Mouse (Mus musculus) hindbrain, embryonic 13.5 days (tissue): Measurements from ENCODE around the gene Sbsn. TPM values are rescaled to one million over a fixed set of nuclear protein-coding genes. Genes with fewer than 3 reads are reported as not detected.

Experiments used
- ATAC-seq: fragments of 200-750 bp; cut with Nextera tagmentation; 2 replicates; pipeline ENCODE4 v1.8.0; 2017; ENCODE audit warnings: moderate TSS enrichment; ENCODE audit not compliant: low FRiP score
- H3K27ac ChIP-seq: fragments of 300-500 bp; sonication (generic); 2 replicates; pipeline ENCODE4 v1.5.1; 2015; ENCODE audit warnings: inconsistent platforms, mild to moderate bottlenecking, moderate library complexity
- H3K27me3 ChIP-seq: fragments of 300-500 bp; sonication (generic); 2 replicates; pipeline ENCODE4 v1.6.1; 2015; ENCODE audit warnings: mild to moderate bottlenecking, inconsistent platforms
- H3K36me3 ChIP-seq: fragments of 300-500 bp; sonication (generic); 2 replicates; pipeline ENCODE4 v1.6.1; 2015; ENCODE audit warnings: mild to moderate bottlenecking, inconsistent platforms
- H3K4me1 ChIP-seq: fragments of 300-500 bp; sonication (generic); replicated peaks from 2 replicates; pipeline ENCODE4 v1.6.1; 2015; ENCODE audit warnings: inconsistent platforms
- H3K4me2 ChIP-seq: fragments of 300-500 bp; sonication (generic); 2 replicates; pipeline ENCODE4 v1.6.1; 2015; ENCODE audit warnings: inconsistent platforms, mild to moderate bottlenecking, moderate library complexity
- H3K4me3 ChIP-seq: fragments of 300-500 bp; sonication (generic); 2 replicates; pipeline ENCODE4 v1.5.1; 2015; ENCODE audit warnings: mild to moderate bottlenecking, inconsistent platforms
- H3K9ac ChIP-seq: fragments of 300-500 bp; sonication (generic); 2 replicates; pipeline ENCODE4 v1.6.1; 2015; ENCODE audit warnings: mild to moderate bottlenecking, inconsistent platforms
- H3K9me3 ChIP-seq: fragments of 300-500 bp; sonication (generic); 2 replicates; pipeline ENCODE4 v1.6.1; 2016; ENCODE audit warnings: inconsistent platforms
- WGBS: fragments of 180-500 bp; shearing (Covaris S2); methylation state at CpG from one replicate; pipeline ENCODE4 v1.1.7; 2015; 5-methylcytosine and 5-hydroxymethylcytosine counted together
- polyA plus RNA-seq: library from polyadenylated mRNA; unstranded; fragments of >200 nt; fragmentation: Nextera tagmentation; extraction: Ambion mirVana; gene quantifications from 2 replicates; pipeline ENCODE4 v1.2.1, GENCODE M21; 2015

The Sbsn gene
- polyA plus RNA-seq, 1 experiment from 2014 or later, result 1.7 TPM

DNA sequence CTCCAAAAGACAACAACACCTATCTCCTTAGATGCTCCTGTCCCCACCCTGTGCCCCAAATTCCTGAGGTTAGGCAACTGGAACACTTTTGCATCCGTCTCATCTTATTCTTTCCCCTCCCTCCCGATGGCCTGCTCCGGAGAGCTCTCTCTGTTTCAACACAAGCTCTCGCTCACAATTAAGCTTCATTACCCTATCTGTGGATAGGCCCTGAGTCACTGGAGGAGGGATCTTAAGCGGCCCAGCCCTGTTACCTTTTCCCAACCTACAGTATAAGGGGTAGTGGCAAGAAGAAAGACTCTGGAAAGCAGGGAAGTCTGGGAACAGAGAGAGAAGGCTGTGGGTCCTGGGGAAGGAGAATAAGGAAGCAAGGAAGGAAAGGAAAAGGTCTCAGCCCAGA, 12.2 kb downstream of the Sbsn start, which contains the start of gene Dmkn:
Dmkn (plus strand) TSS at position 301 of the 400 bp plus-strand sequence.
- Histone ChIP-seq H3K4me1 (0 out of 2 replicates have a peak, but pooled peaks cover 5% of the 10 kb centered on the region), H3K27ac (no peak within 1 kb of the TSS), H3K4me3 (no peak within 1 kb of the TSS), H3K36me3 (no peaks in the 10 kb centered on the region), H3K9ac (no peak within 1 kb of the TSS), H3K4me2 (no peak within 1 kb of the TSS), H3K27me3 (0 out of 2 replicates have a peak, but pooled peaks cover 9% of the 10 kb centered on the region), H3K9me3 (no peaks in the 10 kb centered on the region)
- ATAC-seq, result no peak
- 38% methylated on average over 5 of the region's 5 CpGs for WGBS

DNA sequence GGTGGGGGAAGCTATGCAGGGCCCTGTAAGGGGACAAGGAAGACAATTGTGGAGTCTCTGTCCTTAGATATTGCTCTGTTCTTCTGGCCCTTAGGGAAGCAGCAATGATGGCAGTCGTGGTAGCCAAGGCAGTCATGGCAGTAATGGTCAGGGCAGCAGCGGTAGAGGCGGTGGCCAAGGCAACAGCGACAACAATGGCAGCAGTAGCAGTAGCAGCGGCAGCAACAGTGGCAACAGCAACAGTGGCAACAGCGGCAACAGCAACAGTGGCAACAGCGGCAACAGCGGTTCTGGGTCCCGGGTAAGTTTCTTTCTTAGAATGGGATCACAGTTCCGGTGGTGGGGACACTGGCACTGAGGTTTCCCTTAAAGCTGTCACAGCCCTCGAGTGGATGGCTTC, 13.9 kb downstream of the Sbsn start:
- Histone ChIP-seq H3K4me3 (0 out of 2 replicates have a peak overlapping the region, but pooled peaks have one; percentile 11), H3K4me2 (peak overlapping the region; percentile 29), H3K9me3 (no peaks in the 10 kb centered on the region), H3K4me1 (0 out of 2 replicates have a peak, but pooled peaks cover 5% of the 10 kb centered on the region), H3K36me3 (no peaks in the 10 kb centered on the region), H3K9ac (no peak overlapping the region), H3K27ac (no peak overlapping the region), H3K27me3 (0 out of 2 replicates have a peak, but pooled peaks cover 9% of the 10 kb centered on the region)
- ATAC-seq, result no peak
- 56% methylated on average over 11 of the region's 11 CpGs for WGBS

DNA sequence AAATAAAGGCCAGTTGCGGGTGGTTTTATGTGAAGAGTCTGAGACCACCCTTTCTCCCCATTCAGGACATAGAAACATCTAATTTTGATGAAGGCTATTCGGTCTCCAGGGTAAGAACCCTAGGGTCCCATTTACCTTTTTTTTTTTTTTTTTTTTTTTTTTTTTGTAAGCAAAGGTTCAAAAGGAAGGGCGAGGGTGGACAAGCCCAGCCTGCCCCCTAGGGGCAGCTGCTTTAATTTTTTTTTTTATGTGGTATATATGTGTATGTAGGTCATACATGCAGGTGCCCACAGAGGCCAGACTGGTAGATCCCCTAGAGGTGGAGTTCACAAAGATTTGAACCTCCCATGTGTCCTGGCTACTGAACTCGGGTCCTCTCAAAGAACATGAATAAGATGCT, 15.1 kb downstream of the Sbsn start:
- Histone ChIP-seq H3K4me3 (no peak overlapping the region), H3K27ac (no peak overlapping the region), H3K36me3 (no peaks in the 10 kb centered on the region), H3K27me3 (0 out of 2 replicates have a peak, but pooled peaks cover 9% of the 10 kb centered on the region), H3K4me1 (0 out of 2 replicates have a peak, but pooled peaks cover 5% of the 10 kb centered on the region), H3K9ac (no peak overlapping the region), H3K9me3 (no peaks in the 10 kb centered on the region), H3K4me2 (no peak overlapping the region)
- ATAC-seq, result no peak
- 89% methylated on average over 4 of the region's 4 CpGs for WGBS

DNA sequence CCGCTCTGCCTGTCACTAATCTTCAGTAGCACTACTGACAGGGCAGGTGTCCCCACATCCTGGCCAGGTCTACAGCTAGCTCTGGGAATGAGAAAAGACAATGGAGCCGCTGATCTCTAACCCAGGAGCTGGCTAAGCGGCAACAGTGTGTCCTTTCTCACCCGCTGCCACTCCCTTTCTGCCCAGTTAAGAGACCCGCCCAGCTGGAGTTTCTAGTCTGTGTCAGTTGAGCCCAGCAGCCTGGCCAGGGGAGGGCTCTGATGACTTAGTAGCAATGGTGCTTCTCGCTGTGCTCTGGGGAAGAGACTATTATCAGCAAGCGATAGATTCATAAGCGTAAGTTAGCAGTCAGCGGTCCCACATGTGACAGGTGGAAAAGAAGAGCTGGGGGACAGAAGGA, 18.0 kb downstream of the Sbsn start:
- Histone ChIP-seq H3K4me3 (no peak overlapping the region), H3K27ac (no peak overlapping the region), H3K4me2 (no peak overlapping the region), H3K9me3 (no peaks in the 10 kb centered on the region), H3K36me3 (no peaks in the 10 kb centered on the region), H3K4me1 (0 out of 2 replicates have a peak, but pooled peaks cover 5% of the 10 kb centered on the region), H3K27me3 (0 out of 2 replicates have a peak, but pooled peaks cover 6% of the 10 kb centered on the region), H3K9ac (no peak overlapping the region)
- ATAC-seq, result no peak
- WGBS, result 45% methylated on average over 9 of the region's 9 CpGs

DNA sequence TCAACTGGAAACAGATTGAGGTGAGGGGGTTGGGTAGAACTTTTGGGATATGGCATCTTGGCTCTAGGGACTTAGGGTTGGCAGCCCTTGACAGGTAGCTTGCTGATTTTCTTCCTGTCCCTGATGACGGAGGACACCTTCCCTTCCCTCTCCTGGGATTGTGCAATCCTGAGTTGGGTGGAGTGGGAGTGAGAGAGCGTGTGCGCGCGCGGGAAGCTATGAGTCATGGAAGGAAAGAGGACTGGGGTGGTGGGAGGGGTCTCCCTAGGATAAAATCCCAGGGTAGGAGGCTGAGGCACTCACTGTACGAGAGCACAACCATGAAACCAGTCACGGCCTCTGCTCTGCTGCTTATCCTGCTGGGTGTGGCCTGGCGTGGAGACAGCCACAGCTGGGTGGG, 24.8 kb downstream of the Sbsn start:
- Histone ChIP-seq H3K27ac (no peak overlapping the region), H3K9me3 (no peaks in the 10 kb centered on the region), H3K36me3 (no peaks in the 10 kb centered on the region), H3K4me1 (no peaks in the 10 kb centered on the region), H3K27me3 (0 out of 2 replicates have a peak, but pooled peaks cover 2% of the 10 kb centered on the region), H3K4me3 (no peak overlapping the region), H3K9ac (no peak overlapping the region), H3K4me2 (no peak overlapping the region)
- 91% methylated on average over 9 of the region's 9 CpGs for WGBS
- ATAC-seq, result no peak

DNA sequence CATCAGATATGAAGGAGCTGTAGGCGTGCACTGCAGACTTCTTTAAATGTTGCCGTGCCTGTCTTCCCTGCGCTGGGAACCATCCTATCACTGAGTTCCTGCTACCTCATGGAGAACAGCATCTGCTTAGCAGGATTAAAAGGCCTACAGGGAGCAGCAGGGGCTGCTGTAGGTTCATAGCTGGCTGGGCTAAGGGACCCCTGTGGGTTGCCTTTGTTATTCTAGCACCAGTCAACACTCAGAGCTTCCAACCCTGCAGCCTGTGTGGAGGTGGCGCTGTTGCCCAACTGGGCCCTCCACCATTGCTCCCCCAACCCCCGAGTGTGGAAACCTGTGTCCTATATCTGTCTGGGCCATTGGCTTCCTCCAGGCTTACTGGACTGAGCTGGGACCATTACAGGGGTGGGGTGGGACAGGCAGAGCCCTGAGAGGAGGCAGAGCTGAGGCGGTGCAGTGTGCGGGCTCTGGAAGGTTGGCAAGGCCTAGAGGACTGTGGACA, 25.9 kb downstream of the Sbsn start:
- Histone ChIP-seq H3K36me3 (no peaks in the 10 kb centered on the region), H3K9me3 (no peaks in the 10 kb centered on the region), H3K4me1 (no peaks in the 10 kb centered on the region), H3K27me3 (0 out of 2 replicates have a peak, but pooled peaks cover 2% of the 10 kb centered on the region), H3K4me2 (no peak overlapping the region), H3K27ac (no peak overlapping the region), H3K9ac (no peak overlapping the region), H3K4me3 (no peak overlapping the region)
- WGBS, result 44% methylated on average over 7 of the region's 7 CpGs
- ATAC-seq, result no peak

DNA sequence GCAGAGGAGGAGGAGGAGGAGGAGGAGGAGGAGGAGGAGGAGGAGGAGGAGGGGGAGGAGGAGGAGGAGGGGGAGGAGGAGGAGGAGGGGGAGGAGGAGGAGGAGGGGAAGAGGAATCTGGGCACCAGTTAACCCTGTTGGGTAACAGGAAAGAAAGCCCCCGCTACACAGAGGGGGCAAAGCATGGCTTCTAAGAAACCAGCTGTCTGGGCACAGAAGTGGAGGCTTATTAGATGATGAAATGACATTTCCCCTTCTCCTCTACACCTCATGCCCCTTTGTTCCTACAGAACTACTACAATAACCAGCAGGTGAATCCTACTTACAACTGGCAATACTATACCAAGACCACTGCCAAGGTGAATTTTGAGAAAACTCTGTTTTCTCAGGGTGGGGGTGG, 26.6 kb downstream of the Sbsn start:
- Histone ChIP-seq H3K4me1 (no peaks in the 10 kb centered on the region), H3K27ac (no peak overlapping the region), H3K9ac (no peak overlapping the region), H3K4me3 (no peak overlapping the region), H3K4me2 (no peak overlapping the region), H3K27me3 (0 out of 2 replicates have a peak, but pooled peaks cover 2% of the 10 kb centered on the region), H3K36me3 (no peaks in the 10 kb centered on the region), H3K9me3 (no peaks in the 10 kb centered on the region)
- WGBS, result 77% methylated on average over 1 of the region's 1 CpGs
- ATAC-seq, result no peak

DNA sequence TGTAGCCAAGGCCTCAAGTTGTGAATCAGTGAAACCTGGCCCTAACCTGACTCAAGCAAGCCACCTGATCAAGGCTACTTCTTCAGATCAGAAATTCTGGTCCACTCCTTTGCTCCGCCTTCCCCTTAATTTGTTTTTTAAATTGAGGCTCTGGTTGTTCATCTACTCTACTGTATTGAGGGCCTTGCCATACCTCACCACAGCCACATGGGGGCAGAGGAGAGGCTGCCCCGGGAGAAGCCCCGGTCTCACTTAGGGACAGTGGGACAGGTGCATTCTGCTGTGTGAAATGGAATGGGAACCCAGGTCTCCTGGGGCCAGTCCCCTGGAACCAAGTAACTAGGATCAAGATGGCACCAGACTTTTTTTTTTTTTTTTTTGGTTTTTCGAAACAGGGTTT, 30.5 kb downstream of the Sbsn start:
- Histone ChIP-seq H3K9me3 (no peaks in the 10 kb centered on the region), H3K27me3 (no peaks in the 10 kb centered on the region), H3K4me1 (peaks cover 15% of the 10 kb centered on the region), H3K36me3 (no peaks in the 10 kb centered on the region), H3K9ac (no peak overlapping the region), H3K27ac (no peak overlapping the region), H3K4me3 (no peak overlapping the region), H3K4me2 (no peak overlapping the region)
- 67% methylated on average over 4 of the region's 4 CpGs for WGBS
- ATAC-seq, result no peak

DNA sequence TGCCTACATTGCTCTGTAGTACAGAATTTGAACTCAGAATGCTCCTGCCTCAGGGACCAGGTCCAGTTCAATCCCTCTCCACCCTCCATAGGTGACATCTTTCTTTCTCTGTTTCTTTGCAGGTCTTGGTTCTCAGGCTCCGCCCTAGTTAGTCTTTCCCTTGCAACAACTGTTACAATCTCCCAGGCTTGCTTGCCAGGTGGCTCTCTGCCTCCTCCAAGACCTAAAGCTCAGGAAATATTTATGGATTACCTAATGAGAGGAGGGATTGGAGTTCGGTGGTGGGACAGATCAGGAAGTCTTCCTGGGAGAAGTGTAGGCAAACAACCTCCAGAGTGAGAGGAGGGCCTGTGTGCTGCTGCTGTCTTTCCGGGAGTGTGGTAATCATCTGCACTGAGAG, 31.4 kb downstream of the Sbsn start:
- peaks cover 15% of the 10 kb centered on the region for H3K4me1 ChIP-seq
- 79% methylated on average over 3 of the region's 3 CpGs for WGBS

DNA sequence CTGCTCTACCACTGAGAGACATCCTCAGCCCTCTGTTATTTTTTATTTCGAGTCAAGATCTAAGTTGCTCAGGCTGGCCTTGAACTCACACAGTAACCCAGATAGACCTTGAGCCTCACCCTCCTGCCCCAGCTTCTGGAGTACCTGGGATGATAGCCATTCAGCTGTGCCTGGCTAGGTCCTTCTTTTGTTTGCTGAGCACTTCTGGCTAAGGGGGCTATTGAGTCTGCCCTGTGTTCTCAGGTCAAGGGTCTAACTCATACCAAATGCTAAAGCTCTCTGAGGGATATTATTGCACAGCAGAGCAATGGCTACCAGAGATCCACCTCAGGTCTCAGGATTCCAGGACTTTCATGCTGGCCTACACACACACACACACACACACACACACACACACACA, 33.9 kb downstream of the Sbsn start:
- Histone ChIP-seq H3K27me3 (0 out of 2 replicates have a peak, but pooled peaks cover 4% of the 10 kb centered on the region), H3K4me2 (no peak overlapping the region), H3K9me3 (no peaks in the 10 kb centered on the region), H3K4me3 (no peak overlapping the region), H3K9ac (no peak overlapping the region), H3K27ac (peak overlapping the region; percentile 77), H3K4me1 (peaks cover 15% of the 10 kb centered on the region), H3K36me3 (no peaks in the 10 kb centered on the region)
- ATAC-seq, result no peak
- WGBS, result 65% methylated on average over 1 of the region's 1 CpGs

More for the DNA sequence above, 31.4 kb downstream of the Sbsn start:
- no peaks in the 10 kb centered on the region for H3K9me3 ChIP-seq
- H3K27me3 ChIP-seq, result no peaks in the 10 kb centered on the region
- no peak overlapping the region for H3K4me3 ChIP-seq
- H3K36me3 ChIP-seq, result no peaks in the 10 kb centered on the region
- no peak overlapping the region for H3K27ac ChIP-seq
- H3K4me2 ChIP-seq, result no peak overlapping the region
- no peak for ATAC-seq
- no peak overlapping the region for H3K9ac ChIP-seq

DNA sequence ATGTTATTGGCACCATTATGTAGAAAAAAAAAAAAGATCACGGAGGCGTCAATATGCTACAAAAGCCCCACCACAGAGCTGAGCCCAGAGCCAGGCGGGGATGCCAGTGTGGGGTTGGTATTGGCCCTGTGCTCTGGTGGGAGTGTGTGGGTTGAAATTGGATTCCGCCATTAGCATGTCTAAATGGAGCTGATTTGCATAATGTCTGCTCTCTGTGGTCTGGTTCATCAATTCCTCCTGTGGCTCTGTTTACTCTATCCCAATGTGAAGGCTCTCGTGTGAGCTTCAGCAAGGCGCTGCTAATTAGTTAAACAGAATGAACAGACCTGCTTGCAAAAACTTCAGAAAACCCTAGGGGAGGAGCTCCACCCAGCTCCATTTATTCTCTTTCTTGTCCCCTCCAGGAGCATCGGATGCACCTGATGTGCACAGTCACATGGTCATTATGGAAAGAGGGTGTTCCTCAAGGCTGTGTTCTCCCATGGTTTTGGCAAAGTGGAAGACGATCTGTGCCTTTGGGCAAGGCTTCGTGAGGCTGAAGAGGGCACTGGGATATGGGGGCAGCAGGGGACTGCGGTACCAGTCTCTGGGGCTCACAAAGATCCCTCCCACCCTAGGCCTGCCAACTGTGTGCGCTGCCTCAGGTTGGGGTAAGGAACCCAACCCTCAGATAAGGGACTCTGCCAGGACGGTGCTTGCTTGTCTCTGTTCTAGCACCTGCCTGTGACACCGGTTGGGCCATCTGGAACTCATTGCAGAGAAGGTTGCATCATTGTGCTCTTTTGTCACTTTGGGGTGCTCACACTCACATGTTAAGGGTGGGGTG, 34.7 kb downstream of the Sbsn start:
- peak; percentile 89 for ATAC-seq
- peak overlapping the region; percentile 77 for H3K27ac ChIP-seq
- H3K27me3 ChIP-seq, result 0 out of 2 replicates have a peak, but pooled peaks cover 4% of the 10 kb centered on the region
- H3K4me2 ChIP-seq, result no peak overlapping the region
- WGBS, result 46% methylated on average over 13 of the region's 13 CpGs
- no peak overlapping the region for H3K4me3 ChIP-seq
- H3K9me3 ChIP-seq, result no peaks in the 10 kb centered on the region
- H3K9ac ChIP-seq, result no peak overlapping the region
- peaks cover 15% of the 10 kb centered on the region for H3K4me1 ChIP-seq
- H3K36me3 ChIP-seq, result no peaks in the 10 kb centered on the region

DNA sequence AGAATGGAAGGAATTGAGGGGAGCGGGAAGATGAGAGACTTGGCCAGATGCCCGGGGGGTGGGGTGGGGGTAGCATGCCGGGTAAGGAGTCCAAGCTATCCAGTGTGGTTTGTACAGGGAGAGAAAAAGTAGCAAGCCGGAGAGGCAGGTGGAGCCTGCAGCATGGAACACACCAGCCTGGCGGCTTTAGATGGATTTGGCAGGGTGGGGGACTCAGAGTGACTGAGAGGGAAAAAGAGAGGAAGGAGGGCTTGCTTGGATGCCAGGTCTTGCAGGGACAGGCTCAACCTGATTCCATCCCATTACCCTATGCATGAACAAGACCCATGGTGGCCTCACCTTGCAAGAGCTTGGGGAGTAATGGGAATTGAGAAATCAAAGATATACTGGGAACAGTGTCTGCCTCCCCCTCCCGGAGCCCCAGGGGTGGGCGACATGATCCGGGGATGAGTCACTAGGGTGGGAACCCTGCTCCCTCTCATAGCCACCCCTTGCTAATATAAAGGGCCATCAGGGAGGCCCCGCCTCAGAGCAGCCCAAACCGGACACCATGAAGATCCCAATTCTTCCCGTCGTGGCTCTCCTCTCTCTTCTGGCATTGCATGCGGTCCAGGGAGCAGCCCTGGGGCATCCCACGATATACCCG, 36.2 kb downstream of the Sbsn start, which contains the start of gene Krtdap:
Krtdap (plus strand) TSS at position 520 of the 646 bp plus-strand sequence.
- H3K27ac ChIP-seq, result no peak within 1 kb of the TSS
- H3K4me1 ChIP-seq, result peaks cover 15% of the 10 kb centered on the region
- H3K4me3 ChIP-seq, result no peak within 1 kb of the TSS
- H3K27me3 ChIP-seq, result 0 out of 2 replicates have a peak, but pooled peaks cover 4% of the 10 kb centered on the region
- no peaks in the 10 kb centered on the region for H3K9me3 ChIP-seq
- H3K36me3 ChIP-seq, result no peaks in the 10 kb centered on the region
- H3K9ac ChIP-seq, result no peak within 1 kb of the TSS
- 55% methylated on average over 15 of the region's 15 CpGs for WGBS
- ATAC-seq, result no peak
- no peak within 1 kb of the TSS for H3K4me2 ChIP-seq
